Mouse (Mus musculus): Measurements from ENCODE around the gene Ndufb3. TPM values are rescaled to one million over a fixed set of nuclear protein-coding genes. Genes with fewer than 3 reads are reported as not detected.
A peak's percentile ranks its signal among the peaks of the same experiment; 100 is the strongest.
"Not testable (repeated sequence)": the region's sequence is repeated elsewhere in the genome, so short reads cannot be mapped to it uniquely, and the experiment has no call there.

Ndufb3 gene
- polyA plus RNA-seq (2012; rRNA removed): 116 and 141 TPM in 2 replicates

DNA sequence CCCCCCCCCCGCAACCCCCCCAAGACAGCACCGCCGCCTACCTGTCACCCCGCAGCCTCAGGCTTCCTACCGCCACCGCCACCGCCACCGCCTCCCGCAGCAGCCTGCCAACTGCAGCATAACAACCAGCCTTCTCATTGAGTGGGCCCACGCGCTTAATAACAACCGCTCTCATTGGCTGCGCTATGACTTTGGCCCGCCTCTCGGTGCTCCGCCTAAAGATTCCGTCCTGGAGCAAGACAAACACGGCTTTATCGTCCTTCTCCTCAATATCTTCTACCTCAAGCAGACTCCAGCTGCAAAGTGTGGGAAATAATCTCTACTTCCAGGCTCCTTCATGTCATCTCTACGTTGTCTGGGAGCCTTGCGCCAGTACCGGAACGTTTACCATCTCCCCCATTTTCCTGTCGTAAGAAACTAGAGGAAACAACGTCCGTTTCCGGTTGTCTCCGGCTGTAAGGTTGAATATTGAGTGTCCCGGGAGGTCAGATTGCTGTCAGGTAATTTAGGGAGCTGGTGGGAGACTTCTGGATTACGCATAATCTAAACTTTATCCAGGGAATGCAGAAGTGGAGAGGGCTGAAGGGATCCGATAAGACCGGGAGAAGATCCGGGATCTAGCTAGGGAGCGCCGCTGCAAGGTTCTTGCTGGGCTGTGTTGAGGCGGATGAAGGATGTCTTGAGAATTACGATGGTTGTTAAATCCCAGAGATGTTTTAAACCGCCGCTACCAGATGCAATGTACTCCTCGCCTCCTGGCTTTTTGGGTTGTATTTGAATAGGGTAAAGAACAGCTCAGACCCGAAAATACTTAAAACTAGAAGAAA, at the start of gene Ndufb3, which contains the start of gene Fam126b:
TSS of gene Ndufb3 (plus strand) at position 214 of the 827 bp plus-strand sequence.
TSS of gene Fam126b (minus strand) at position 153 of the 827 bp plus-strand sequence.
- peak; percentile 98 for DNase-seq (ENCODE audit: low read depth)
- no peak for TF ChIP-seq CTCF (IDR thresholded peaks at IDR 0.05; ENCODE audit: borderline replicate concordance, extremely low read depth, insufficient read depth, insufficient read length)
- TF ChIP-seq POLR2A (IDR thresholded peaks at IDR 0.05; ENCODE audit: borderline replicate concordance, extremely low read depth, insufficient read depth, insufficient read length, poor library complexity, severe bottlenecking): peak; percentile 76; the same call in 1 of the 2 replicates

DNA sequence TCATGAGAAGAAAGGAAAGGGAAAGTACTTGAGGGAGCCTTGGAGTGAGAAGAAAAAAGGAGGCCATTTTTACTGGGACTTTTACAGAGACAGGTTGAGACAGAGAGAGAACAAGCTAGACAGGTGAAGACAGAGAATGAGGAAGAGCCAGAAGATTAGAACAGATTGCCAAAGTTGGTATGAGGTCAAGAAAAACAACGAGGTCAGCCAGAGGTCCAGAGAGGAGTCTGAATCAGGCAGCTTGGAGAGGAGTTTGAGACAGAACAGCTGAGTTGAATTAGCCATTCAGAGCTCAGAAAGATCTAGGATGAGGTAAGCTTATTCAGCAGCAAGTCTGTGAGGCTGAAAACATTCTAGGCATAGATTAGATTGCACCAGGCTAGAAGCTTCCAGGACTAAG, 44.8 kb upstream of the Ndufb3 start:
- TF ChIP-seq CTCF (IDR thresholded peaks at IDR 0.05; ENCODE audit: borderline replicate concordance, extremely low read depth, insufficient read depth, insufficient read length): no peak
- no peak for TF ChIP-seq POLR2A (IDR thresholded peaks at IDR 0.05; ENCODE audit: borderline replicate concordance, extremely low read depth, insufficient read depth, insufficient read length, poor library complexity, severe bottlenecking)
- no peak for DNase-seq (ENCODE audit: low read depth)

DNA sequence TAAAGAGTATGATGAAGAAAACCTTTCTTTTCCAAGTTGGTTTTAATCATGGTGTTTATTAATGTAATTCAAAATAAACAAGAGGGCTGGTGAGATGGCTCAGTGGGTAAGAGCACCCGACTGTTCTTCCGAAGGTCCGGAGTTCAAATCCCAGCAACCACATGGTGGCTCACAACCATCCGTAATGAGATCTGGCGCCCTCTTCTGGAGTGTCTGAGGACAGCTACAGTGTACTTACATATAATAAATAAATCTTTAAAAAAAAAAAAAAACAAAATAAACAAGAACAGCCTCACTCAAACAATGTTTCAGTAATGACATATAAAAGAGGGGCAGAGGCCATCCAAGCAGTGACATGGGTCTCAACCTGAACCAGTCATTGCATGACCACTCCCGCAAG, 25.8 kb upstream of the Ndufb3 start:
- DNase-seq (ENCODE audit: low read depth): not testable (repeated sequence)

DNA sequence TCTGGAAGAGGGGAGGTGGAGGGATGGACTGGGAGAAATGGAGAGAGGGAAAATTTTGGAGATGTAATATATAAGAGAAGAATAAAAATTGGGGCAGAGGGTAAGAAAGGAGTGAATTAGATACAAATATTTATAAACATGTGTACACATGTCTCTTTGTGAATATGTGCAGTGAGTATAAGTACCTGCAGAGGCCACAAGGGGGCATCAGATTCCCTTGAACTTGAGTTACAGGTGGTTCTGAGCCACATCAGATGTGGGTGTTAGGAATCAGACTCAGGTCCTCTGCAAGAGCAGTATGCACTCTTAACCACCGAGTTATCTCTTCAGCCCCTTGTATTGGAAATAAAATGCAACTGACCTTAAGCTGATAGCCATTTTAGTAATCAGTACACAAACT, 23.7 kb upstream of the Ndufb3 start:
- TF ChIP-seq POLR2A (IDR thresholded peaks at IDR 0.05; ENCODE audit: borderline replicate concordance, extremely low read depth, insufficient read depth, insufficient read length, poor library complexity, severe bottlenecking) (no peak), CTCF (IDR thresholded peaks at IDR 0.05; ENCODE audit: borderline replicate concordance, extremely low read depth, insufficient read depth, insufficient read length) (peak; percentile 34; the same call in 1 of the 2 replicates)
- DNase-seq (ENCODE audit: low read depth): peak; percentile 29

- no peak for DNase-seq (ENCODE audit: low read depth)
- TF ChIP-seq CTCF (IDR thresholded peaks at IDR 0.05; ENCODE audit: borderline replicate concordance, extremely low read depth, insufficient read depth, insufficient read length): no peak
- TF ChIP-seq POLR2A (IDR thresholded peaks at IDR 0.05; ENCODE audit: borderline replicate concordance, extremely low read depth, insufficient read depth, insufficient read length, poor library complexity, severe bottlenecking): no peak
Observed at GRCm38 (mm10) chr1:58564981-58565380, 21.2 kb upstream of the Ndufb3 start.

- no peak for DNase-seq (ENCODE audit: low read depth)
- TF ChIP-seq CTCF (IDR thresholded peaks at IDR 0.05; ENCODE audit: borderline replicate concordance, extremely low read depth, insufficient read depth, insufficient read length) (no peak), POLR2A (IDR thresholded peaks at IDR 0.05; ENCODE audit: borderline replicate concordance, extremely low read depth, insufficient read depth, insufficient read length, poor library complexity, severe bottlenecking) (no peak)
Observed at GRCm38 (mm10) chr1:58566621-58567020, 19.6 kb upstream of the Ndufb3 start.

GRCm38 (mm10) chr1:58568456-58569130, 17.6 kb upstream of the Ndufb3 start:
- DNase-seq (ENCODE audit: low read depth): peak; percentile 19
- TF ChIP-seq CTCF (IDR thresholded peaks at IDR 0.05; ENCODE audit: borderline replicate concordance, extremely low read depth, insufficient read depth, insufficient read length) (no peak), POLR2A (IDR thresholded peaks at IDR 0.05; ENCODE audit: borderline replicate concordance, extremely low read depth, insufficient read depth, insufficient read length, poor library complexity, severe bottlenecking) (no peak)

GRCm38 (mm10) chr1:58570437-58570836, 15.7 kb upstream of the Ndufb3 start:
- DNase-seq (ENCODE audit: low read depth): no peak

DNA sequence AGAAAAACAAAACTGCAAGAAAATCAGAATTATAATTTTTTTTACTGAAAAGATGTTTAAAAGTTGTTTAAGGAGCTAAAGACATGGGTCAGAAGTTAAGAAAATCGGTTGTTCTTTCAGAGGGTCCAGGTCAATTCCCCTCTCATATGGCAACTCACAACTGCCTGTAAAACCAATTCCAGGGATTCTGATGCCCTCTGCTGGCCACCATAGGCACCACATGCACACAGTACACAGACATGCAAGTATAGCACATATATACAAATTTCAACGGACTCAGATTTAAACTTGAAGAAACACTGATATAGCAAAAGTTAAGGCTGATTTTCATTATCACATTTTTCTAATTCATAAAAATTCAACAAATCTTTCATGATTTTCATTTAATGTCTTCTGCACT, 7.0 kb upstream of the Ndufb3 start:
- TF ChIP-seq POLR2A (IDR thresholded peaks at IDR 0.05; ENCODE audit: borderline replicate concordance, extremely low read depth, insufficient read depth, insufficient read length, poor library complexity, severe bottlenecking) (no peak), CTCF (IDR thresholded peaks at IDR 0.05; ENCODE audit: borderline replicate concordance, extremely low read depth, insufficient read depth, insufficient read length) (peak; percentile 45; the same call in 1 of the 2 replicates)
- peak; percentile 11 for DNase-seq (ENCODE audit: low read depth)

More at GRCm38 (mm10) chr1:58570437-58570836, 15.7 kb upstream of the Ndufb3 start:
- TF ChIP-seq POLR2A (IDR thresholded peaks at IDR 0.05; ENCODE audit: borderline replicate concordance, extremely low read depth, insufficient read depth, insufficient read length, poor library complexity, severe bottlenecking): no peak
- TF ChIP-seq CTCF (IDR thresholded peaks at IDR 0.05; ENCODE audit: borderline replicate concordance, extremely low read depth, insufficient read depth, insufficient read length): no peak

GRCm38 (mm10) chr1:58582611-58583010, 3.6 kb upstream of the Ndufb3 start:
- peak; percentile 38 for DNase-seq (ENCODE audit: low read depth)
- TF ChIP-seq POLR2A (IDR thresholded peaks at IDR 0.05; ENCODE audit: borderline replicate concordance, extremely low read depth, insufficient read depth, insufficient read length, poor library complexity, severe bottlenecking): no peak

DNA sequence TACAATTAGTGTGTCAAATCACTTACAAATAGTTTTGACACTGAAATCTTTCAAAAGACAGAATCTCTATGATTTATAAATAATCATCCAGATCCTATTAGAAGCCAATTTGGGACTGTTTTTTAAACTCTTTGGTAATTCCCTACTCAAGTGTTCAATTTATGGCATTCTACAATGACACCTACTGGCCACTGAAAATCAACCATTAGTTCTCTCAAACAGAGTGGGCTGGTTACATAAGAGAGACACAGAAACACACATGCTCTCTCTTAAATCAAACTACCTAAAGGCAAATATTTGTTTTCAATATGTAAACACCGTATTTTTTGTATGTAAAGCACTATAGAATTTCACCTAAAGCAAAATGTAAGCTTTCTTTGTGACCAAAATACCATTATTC, 1.9 kb upstream of the Ndufb3 start:
- TF ChIP-seq CTCF (IDR thresholded peaks at IDR 0.05; ENCODE audit: borderline replicate concordance, extremely low read depth, insufficient read depth, insufficient read length): no peak
- TF ChIP-seq POLR2A (IDR thresholded peaks at IDR 0.05; ENCODE audit: borderline replicate concordance, extremely low read depth, insufficient read depth, insufficient read length, poor library complexity, severe bottlenecking): no peak
- DNase-seq (ENCODE audit: low read depth): peak; percentile 39

Measured in brain, embryonic 14.5 days (tissue).